Mouse (Mus musculus) CD4-positive naive resting alpha-beta T cell, adult 57 days (primary cell): ENCODE results near the gene Sema4f. TPM values are rescaled to one million over a fixed set of nuclear protein-coding genes. Genes with fewer than 3 reads are reported as not detected.

Source experiments
- total RNA-seq: library from RNA; stranded (reverse); gene quantifications from one replicate; pipeline ENCODE4 v1.2.4, GENCODE M21; 2023

Sema4f gene
- total RNA-seq, result 21.0 TPM

GRCm38 (mm10) chr6:82939167-82939912 lies at the start of gene Sema4f:
Sema4f (minus strand) TSS chr6:82939769.

DNA sequence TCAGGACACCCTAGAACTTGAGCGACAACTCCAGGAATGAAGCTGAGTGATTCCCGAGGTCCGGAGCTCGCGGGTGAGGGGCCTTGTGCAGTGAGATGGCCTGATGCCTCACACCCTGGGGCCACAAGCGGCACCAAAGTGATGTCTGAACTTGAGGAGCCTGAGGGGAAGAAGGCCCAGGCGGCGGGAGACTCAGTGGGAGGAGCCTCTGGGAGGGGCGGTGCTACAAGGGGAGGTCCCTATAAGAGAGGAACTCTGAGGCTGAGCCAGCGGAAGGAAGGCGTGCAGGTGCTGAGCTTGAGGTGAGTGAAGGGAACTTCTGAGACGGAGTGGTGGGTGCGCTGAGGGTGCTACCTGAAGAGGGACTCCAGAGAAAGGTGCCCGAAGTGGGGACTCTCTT lies 7.1 kb upstream of the Sema4f start, which contains the start of gene M1ap:
Gene M1ap, plus strand, starts transcription at position 252 of the 400 bp plus-strand sequence.

Other genes starting within 250 kb of the Sema4f start
- gene Pole4, start 234.4 kb downstream of the Sema4f start, total RNA-seq, result 65.7 TPM
- gene Hk2, start 165.3 kb downstream of the Sema4f start, total RNA-seq, result 1.1 TPM
- not detected for gene M1ap, start 7.1 kb upstream of the Sema4f start, total RNA-seq
- gene Dok1, start 93.7 kb upstream of the Sema4f start, total RNA-seq, result 15.5 TPM
- 1.2 TPM for gene Loxl3, start 94.4 kb upstream of the Sema4f start, total RNA-seq
- gene Aup1, start 114.8 kb upstream of the Sema4f start, total RNA-seq, result 383 TPM
- 34.5 TPM for gene Htra2, start 115.5 kb upstream of the Sema4f start, total RNA-seq
- gene Dqx1, start 118.1 kb upstream of the Sema4f start, total RNA-seq, result 15.3 TPM
- not detected for gene Tlx2, start 130.5 kb upstream of the Sema4f start, total RNA-seq
- gene Pcgf1, start 138.1 kb upstream of the Sema4f start, total RNA-seq, result 28.6 TPM
- not detected for gene Lbx2, start 146.6 kb upstream of the Sema4f start, total RNA-seq
- gene Ccdc142, start 161.8 kb upstream of the Sema4f start, total RNA-seq, result 12.8 TPM
- gene Gm42688, start 161.8 kb upstream of the Sema4f start, total RNA-seq, result 8.3 TPM
- gene Mrpl53, start 169.3 kb upstream of the Sema4f start, total RNA-seq, result 28.2 TPM
- 34.1 TPM for gene Mogs, start 175.7 kb upstream of the Sema4f start, total RNA-seq
- gene Wbp1, start 181.8 kb upstream of the Sema4f start, total RNA-seq, result 41.6 TPM
- 28.5 TPM for gene Ino80b, start 185.7 kb upstream of the Sema4f start, total RNA-seq
- gene Rtkn, start 195.7 kb upstream of the Sema4f start, total RNA-seq, result not detected
- gene Wdr54, start 216.6 kb upstream of the Sema4f start, total RNA-seq, result 0.53 TPM
- not detected for gene 1700003E16Rik, start 216.6 kb upstream of the Sema4f start, total RNA-seq
- 127 TPM for gene Dctn1, start 226.2 kb upstream of the Sema4f start, total RNA-seq